Mouse (Mus musculus): ENCODE measurements at regions not wholly inside any gene's neighbourhood (a gene's known extent, or its start where the extent isn't known, plus 50 kb on each side); places are given as distances from the start of the nearest gene placed in this dataset.

DNA sequence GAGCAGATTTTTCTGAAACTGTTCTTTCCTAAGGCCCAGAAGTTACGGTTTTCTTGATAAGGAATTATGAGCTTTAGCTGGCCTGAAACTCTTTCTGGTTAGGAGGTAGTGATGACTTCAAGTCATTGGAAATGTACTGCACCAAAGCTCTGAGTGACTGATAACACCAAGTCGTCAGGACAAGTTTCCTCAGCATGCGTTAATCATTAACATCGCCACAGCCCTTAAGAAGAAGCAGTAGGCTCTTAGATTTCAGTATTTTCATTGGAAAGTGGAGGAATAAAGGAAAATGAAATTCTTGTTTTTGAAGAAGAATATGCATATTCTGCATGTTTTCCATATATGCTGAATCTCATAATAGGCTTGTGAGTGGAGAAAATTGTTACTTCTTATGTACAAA, 390.3 kb upstream of the Gm11114 start:
- no peak for DNase-seq (ENCODE audit: low spot score in 2 of 2)

DNA sequence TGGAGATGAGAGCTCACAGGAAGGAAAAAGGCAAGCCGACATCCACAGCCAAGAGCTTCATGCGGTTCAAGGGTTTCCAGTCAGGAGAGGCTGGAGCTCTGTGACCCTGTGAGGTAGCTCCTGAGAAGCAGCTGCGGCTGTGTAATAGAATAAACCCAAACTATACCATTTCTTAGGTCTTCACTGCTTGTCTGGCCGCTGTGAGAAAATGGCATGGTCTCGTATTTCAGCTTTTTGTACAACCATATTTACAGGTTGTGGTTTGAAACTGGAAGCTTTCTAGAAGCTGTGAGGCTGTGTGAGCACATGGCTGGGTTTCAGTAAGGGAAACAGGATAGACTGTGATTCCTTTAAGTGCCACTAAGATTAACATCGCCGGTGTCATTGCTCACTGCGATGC, 388.6 kb upstream of the Gm11114 start:
- DNase-seq (ENCODE audit: low spot score in 2 of 2): no peak

DNA sequence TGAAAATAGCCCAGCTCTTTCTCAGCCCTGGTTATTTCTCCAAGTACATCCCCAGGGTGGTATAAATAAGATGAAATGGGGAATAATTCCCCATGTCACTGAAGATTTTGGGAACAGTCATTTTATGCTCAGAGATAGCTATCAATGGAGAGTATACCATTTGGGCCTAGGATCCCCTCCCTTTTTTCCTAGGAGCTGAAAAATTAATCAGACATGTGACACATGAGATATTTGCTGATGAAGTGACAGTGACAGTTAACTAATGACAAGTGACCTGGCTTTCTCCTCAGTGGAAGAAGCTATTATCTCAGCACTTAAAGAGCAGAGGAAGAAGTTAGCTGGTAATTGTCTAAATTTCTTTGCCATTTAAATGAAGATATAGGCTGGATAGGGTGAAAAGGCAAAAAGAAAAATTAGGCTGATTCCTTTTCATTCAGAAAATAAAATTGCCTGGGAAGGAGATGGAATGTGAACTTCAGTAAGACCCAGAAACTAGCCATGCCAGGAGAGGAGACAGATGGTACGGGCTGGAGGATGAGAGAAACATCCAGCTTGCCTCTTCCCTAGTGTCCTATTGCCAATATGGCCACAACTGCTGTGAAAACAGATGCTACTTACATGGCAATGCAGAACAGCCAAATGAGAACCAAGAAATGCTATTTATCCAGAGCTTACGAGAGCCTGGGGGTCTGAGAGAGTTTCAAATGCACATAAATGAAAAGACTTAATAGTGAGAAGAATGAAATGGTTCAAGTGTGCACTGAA, 376.1 kb upstream of the Gm11114 start:
- DNase-seq (ENCODE audit: low spot score in 2 of 2): peak in 1 of 2 experiments; percentile 4

DNA sequence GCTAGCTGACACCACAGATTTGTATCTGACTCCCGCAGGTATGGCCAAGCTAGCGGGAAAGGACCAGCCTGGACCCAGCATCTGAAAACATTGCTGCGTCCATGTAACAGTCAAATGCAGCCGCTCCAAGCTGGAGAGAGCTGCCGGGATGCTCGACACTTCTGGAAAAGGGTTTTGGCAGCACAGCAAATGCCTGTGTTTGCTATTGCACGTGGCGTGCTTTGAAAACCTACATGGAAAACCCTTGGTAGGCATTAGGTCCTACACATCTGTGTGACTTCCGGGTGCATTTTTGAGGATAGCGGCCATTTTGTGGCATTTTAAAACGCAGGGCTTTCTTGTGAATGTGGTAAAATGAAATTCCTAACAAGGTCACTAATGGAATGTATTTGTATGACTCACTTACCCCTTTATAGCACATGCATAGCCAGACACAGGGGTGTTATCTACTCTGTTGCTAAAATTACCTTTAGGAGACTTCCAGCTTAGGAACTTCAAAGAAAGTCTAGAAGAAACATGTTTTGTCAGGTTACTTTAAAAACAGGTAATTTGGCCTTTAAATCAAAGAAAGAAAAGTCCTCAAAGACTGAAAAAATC, 345.9 kb upstream of the Gm11114 start:
- no peak for DNase-seq (ENCODE audit: low spot score in 2 of 2)

DNA sequence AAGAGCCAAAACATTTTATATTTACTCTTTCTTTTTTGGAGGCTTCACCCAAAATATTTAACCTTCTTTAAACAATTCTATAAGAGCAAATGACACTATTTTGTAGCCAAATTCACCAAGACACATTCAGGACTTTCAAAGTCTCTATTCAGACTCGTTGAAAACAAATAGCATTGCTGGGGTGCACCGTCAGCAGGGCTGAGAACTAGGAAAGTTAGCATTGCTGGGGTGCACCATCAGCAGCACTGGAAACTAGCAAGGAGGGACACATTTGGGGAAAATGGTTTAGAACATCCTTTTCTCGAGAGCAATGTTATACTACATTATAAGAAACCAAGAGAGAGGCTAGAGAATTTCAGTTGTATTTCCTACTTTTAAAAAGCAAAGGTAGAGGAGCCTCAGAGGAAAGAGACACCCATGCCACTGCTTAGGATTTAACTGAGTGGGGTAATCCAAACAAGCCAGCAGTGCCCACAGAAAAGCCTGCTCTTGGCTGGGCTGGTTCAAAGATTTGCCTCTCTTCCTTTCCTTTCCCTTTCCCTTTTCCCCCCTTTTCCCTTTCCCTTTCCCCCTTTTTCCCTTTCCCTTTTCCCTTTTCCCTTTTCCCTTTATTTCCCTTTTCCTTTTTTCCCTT, 342.5 kb upstream of the Gm11114 start:
- no peak for DNase-seq (ENCODE audit: low spot score in 2 of 2)

DNA sequence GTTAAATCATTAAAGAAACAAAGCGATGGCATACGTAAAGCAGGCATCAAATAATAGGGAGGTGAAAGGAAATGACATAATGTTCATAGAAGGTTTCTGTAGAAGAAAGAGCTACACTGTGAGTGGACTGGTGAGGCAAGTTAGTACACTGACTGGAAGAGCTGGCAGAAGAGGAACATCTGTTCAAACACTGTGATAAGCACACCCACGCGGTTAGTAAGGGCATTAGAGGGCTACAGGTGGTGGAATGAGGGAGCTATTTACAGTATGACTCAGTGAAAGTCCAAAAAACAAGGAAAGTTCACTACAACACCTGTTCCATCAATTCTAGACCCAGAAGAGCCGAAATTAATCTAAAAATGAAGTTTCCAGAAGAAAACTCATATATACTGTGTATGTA, 335.1 kb upstream of the Gm11114 start:
- DNase-seq (ENCODE audit: low spot score in 2 of 2): no peak

- no peak for DNase-seq (ENCODE audit: low spot score in 2 of 2)
Measured at GRCm38 (mm10) chr9:85003414-85003813, 309.2 kb upstream of the Gm11114 start.

GRCm38 (mm10) chr9:85011361-85011760, 301.2 kb upstream of the Gm11114 start:
- DNase-seq (ENCODE audit: low spot score in 2 of 2): no peak

- DNase-seq (ENCODE audit: low spot score in 2 of 2): no peak
Measured at GRCm38 (mm10) chr9:85048112-85048978, 264.2 kb upstream of the Gm11114 start.

GRCm38 (mm10) chr9:85052526-85052925, 260.0 kb upstream of the Gm11114 start:
- no peak for DNase-seq (ENCODE audit: low spot score in 2 of 2)

DNA sequence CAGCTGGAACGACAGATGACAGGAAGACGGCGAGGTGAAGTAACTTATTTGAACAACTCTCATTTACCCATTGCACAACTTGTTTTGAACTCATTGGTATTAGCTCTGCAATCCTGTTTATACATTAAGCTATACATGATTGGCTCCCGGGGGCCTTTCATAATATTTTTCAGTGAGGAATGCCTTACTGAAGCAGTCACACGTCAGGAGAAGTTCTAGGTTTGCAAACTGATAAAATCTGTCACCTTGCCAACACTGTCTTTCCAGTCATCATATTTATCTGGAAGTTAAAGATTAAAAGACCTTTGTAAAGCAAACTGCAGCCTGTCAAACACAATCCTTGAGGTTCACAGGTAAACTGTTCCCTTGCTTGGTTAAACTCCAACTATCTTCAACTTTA, 232.6 kb upstream of the Gm11114 start:
- no peak for DNase-seq (ENCODE audit: low spot score in 2 of 2)

DNA sequence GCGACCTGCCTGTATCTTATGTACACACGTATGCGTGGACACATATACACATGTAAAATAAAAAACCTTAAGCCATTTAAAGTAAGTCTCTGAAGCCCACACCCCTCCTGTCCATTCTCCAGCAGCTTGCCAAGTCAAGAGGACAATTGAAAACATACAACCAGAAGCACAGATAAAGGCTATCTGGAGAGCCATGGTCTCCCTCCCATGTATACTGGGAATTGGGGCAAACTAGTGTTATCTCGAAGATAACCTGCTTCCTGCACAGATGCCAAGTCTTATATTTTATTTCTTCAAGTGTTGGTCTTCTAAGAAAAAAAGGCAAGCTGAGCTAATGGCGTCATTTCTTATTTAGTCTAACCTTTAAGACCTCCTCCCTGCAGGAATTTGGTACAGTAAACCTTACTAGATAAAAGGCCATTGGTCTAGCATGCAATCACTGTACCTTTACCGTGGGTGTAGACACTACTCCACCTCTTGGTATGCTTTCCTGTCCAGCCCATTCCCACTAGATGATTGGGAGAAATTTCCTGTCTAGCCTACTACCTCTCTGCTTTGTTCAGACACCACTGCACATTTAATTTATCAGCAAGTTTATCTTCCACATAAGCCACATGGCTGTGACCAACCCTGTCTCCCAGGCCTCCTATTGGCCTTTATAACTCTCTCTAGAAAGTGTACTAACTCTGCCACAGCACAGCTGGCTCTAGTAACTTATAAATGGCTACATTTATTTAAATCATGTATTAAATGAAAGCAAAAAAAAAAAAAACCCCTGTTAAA, 223.8 kb upstream of the Gm11114 start:
- DNase-seq (ENCODE audit: low spot score in 2 of 2): no peak

- peak; percentile 9 to 26 for DNase-seq (ENCODE audit: low spot score in 2 of 2)
Measured at GRCm38 (mm10) chr9:85090297-85090696, 222.3 kb upstream of the Gm11114 start.

DNA sequence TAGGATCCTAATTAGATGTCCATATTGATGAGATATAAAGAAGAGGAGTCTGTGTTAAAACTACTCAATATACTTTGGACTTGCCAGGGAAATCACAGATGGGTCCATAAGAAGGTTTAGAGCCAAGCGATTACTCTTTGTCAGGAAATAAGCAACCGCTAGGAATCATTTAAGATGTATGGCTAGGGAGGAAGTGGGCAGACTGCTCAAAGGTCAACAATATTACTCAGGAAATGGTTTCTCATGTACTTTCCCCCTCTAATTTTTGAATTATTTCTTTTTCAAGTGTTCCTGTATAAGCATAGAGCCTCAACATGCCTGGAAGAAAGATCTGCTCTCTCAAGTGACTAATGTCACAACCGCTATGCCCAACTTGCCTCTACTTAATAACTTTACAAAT, 217.3 kb upstream of the Gm11114 start:
- no peak for DNase-seq (ENCODE audit: low spot score in 2 of 2)

- DNase-seq (ENCODE audit: low spot score in 2 of 2): no peak
Measured at GRCm38 (mm10) chr9:85096520-85096919, 216.1 kb upstream of the Gm11114 start.

DNA sequence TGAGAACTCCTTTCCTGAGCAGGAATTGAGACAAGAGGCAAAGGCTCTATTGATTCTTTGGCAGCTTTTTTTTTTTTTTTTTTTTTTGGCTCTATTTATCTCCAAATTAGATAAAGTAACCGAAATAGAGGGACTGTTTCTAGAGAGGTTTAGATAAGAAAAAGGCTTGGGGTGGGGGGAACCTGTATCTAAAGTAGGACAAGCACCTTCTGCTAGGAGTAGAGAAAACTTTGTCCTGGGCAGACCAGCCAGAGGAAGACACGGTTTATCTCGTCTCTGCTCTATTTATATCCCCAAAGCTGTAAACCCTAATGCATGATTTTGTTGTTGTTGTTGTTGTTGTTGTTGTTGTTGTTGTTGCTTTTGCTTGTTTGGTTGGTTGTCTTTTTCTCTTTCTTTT, 199.6 kb upstream of the Gm11114 start:
- DNase-seq (ENCODE audit: low spot score in 2 of 2): no peak

GRCm38 (mm10) chr9:85114234-85114633, 198.3 kb upstream of the Gm11114 start:
- no peak for DNase-seq (ENCODE audit: low spot score in 2 of 2)

DNA sequence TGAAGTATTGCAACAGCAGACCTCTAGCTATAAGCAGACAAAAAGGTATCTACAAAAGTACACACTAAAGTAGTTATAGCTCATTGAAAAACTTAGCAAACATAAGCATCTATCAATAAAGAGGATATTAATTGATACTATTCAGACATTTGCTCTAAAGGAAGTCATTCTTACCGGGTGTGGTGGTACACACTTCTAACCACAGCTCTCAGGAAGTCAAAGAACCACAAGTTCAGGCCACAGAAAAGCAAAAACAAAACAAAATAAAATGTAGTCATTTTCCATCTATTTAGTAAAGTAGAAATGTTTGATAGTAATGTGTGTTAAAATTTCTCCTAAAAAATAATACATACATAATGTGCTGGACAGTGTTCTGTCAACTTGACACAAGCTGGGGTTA, 192.5 kb upstream of the Gm11114 start:
- DNase-seq (ENCODE audit: low spot score in 2 of 2): no peak

- DNase-seq (ENCODE audit: low spot score in 2 of 2): no peak
Measured at GRCm38 (mm10) chr9:85121059-85121458, 191.5 kb upstream of the Gm11114 start.

DNA sequence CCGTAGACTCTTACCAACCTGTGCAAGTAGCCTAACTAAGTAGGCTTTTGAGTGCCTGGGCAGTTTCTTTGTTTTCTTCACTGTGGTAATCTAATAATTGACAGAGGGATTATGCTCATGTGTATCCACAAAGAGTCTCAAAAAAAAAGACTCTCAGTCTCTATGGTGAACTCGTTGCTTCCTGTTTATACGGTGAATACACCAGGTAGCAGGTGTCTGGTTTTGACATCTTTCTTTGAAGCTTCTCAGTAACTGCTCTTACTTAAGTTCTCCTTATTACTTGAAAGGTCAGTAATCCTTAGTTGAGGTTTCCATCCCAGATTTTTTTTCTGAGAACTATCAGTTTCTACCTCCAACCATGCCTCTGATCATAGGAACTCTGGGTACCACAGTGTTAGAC, 188.9 kb upstream of the Gm11114 start:
- DNase-seq (ENCODE audit: low spot score in 2 of 2): no peak

DNA sequence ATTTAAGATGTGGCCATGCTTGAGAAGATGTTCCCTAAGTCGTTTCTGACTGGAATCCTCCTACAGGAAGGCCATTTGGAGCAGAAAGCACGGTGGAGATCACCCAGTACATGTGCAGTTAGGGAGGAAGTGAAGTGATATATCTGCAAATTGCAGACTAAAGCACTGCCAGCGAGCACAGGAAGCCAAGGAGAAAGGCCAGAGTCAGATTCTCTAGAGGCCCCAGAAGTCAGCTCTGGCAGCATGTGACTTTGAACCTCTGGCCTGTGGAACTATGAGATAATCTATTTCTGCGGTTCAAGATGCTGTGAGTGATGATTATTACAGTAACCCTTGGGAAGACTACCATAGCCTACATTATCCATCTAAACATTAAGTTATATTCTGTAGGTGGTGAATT, 186.8 kb upstream of the Gm11114 start:
- DNase-seq (ENCODE audit: low spot score in 2 of 2): no peak

Measured in layer of hippocampus, adult 8-10 months (tissue).